Mouse (Mus musculus) T-cell, adult 2 months (primary cell): ENCODE data around the gene Slc50a1.
A peak's percentile ranks its signal among the peaks of the same experiment; 100 is the strongest.

Experiments used
- DNase-seq: peaks from one replicate; pipeline ENCODE4 v3.0.0; 2022; ENCODE audit warnings: low spot score

The Slc50a1 gene

GRCm38 (mm10) chr3:89262417-89262816 lies 8.0 kb downstream of the Slc50a1 start:
- DNase-seq = no peak

- no peak for DNase-seq
These were observed 10.2 kb downstream of the Slc50a1 start for GRCm38 (mm10) chr3:89260211-89260610.

GRCm38 (mm10) chr3:89259076-89259475 lies 11.3 kb downstream of the Slc50a1 start, which contains the start of gene Dpm3:
Gene Dpm3 (plus strand): TSS chr3:89259358.
- no peak for DNase-seq

DNA sequence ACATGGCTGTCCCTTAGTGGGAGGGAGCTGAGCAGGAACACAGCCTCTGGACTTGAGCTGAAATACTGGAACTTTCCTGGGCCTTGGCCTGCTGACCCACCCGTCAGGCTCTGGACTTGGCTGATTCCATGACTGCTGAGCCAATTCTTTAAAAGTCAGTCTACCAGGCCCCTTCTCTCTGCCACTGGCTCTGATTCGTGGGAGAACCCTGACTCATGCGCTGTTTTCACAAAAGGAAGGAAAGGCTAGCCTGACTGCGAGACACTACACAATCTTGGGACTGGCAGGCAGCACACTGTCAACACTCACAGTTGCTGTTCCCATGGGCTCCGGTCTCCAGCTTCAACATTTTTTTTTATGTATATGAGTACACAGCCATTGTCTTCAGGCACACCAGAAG lies 14.2 kb downstream of the Slc50a1 start:
- DNase-seq = no peak

- no peak for DNase-seq
These were observed 15.4 kb downstream of the Slc50a1 start for GRCm38 (mm10) chr3:89254994-89255393.

DNA sequence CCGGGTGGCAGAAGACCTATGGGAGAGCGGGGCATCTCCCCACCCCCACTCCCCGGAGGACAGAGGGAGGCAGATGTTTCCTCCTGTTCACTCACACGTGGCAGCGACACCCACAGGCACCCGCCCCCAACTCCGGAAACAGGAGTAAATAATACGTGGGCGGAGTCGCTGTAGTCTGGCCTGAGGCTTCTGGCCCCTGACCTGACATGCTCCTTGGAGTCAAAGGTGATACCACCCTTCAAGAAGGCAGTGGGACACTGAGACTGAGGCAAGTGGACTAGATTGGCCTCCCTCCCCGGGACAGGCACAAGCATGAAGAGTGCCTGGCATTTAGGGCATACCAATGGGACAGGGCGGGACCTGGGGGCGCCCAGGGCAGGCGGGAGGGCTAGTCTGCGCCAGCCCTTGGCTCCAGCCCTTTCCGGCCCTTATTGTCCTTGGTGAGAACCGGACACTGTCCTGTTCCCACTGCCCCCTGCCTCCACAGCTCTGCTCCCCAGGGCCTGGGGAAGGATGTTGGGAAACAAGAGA lies 18.9 kb downstream of the Slc50a1 start:
- DNase-seq = peak; percentile 49

DNA sequence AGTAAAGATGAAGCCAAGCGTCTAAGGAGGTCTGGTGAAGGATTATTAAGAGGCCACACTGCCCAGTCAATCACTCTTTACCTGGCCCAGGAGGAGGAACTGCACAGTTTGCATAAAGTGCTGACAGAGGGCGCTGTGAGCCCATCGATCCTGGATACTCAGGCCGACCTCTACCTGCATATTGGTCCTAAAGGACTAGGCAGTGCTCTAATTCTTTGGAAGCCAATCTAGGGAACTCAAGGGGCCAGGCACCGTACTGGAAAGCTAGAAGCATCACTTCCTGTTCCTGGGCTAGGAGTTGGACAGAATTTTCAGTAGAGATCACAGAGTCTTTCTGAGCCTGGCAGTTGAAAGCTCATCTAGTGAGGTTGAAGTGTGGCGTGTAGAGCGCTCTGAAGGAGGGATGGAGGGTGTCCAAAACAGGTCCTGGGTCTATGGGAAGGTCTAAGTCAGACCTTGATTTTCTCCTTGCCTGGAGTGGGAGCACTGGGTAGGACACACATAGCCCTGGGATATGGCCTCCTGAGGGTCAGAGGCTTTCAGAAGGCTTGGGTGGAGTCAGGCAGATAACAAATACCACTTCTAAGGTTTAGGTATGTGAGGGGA lies 19.8 kb downstream of the Slc50a1 start:
- peak; percentile 58 for DNase-seq

GRCm38 (mm10) chr3:89247466-89247865 lies 22.9 kb downstream of the Slc50a1 start:
- no peak for DNase-seq

- DNase-seq = peak; percentile 86
These were observed 23.9 kb downstream of the Slc50a1 start, which contains the start of gene Trim46 for GRCm38 (mm10) chr3:89246261-89247100. Gene Trim46 (minus strand): TSS chr3:89246309.

DNA sequence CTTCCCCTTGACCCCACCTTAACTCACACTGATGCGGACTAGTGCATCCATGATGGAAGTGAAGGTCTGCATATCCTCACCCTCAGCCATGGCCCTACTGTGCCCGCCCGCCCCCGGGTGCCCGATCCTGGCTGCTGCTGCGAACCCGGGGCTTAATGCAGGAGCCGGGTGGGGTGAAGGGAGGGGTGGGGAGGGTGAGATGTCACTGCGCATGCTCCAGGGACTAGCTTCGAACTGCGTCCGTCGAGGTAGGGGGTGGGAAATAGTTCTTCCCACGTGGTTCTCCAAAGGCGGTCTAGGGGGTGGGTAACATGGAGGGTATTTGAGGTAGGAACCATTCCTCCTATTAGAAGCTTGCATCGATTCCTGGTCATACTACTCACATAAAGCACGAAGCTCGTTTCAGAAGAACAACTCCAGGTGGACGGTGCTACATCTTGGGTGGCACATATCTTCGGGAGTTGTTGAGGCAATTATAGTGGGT lies 24.6 kb downstream of the Slc50a1 start, which contains the start of gene Krtcap2:
Gene Krtcap2, plus strand, starts transcription at position 279 of the 484 bp plus-strand sequence.
- peak; percentile 31 for DNase-seq

- DNase-seq = no peak
These were observed 25.2 kb downstream of the Slc50a1 start for GRCm38 (mm10) chr3:89244982-89245687.

- DNase-seq = peak; percentile 34
These were observed 26.0 kb downstream of the Slc50a1 start for GRCm38 (mm10) chr3:89244158-89244981.

GRCm38 (mm10) chr3:89243609-89244008 lies 26.8 kb downstream of the Slc50a1 start:
- DNase-seq = peak; percentile 77

DNA sequence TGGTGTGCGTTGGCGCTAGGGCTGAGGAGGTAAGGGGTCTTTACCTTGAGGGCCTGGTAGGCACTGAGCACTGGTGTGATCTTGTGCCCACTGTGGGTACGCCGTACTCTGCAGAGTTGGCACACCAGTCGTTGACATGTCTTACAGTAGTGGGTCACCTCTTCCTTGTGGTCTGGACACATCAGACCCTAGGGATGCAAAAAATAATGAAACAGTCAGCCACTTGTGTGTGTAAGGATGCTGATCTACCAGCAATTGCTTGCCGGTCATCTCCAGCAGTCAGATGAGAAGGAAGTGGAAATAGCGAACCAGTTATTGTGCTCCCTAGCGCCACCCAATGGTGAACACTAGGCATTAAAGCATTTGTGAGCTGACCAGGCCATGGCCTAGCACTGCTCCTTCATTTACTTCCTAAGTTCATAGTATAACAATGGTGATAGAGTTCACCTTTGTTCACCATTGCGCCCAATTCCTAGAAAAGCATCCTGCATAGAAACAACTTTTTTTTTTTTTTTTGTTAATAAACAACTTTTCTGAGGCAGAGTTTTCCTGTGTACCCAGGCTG lies 28.0 kb downstream of the Slc50a1 start:
- no peak for DNase-seq

DNA sequence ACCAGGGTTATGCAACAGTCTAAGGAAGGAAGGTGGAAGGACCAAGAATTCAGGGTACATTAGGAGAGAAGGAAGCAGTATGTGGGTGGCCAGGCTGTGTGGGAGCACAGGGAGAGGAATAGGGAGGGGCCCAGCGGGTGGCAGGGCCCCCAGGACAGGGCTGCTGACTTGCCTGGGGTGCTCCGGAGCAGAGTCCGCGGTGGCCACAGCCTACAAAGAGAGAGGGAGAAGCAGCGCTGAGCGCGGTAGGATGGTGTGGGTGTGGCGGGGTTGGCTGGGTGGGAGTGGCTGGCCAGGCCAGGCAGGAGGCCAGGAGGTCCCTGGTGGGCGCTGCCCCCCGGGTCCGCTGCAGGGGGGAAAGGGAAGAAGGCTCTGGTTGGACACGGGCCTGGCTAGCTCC lies 31.9 kb downstream of the Slc50a1 start:
- no peak for DNase-seq

GRCm38 (mm10) chr3:89237682-89238081 lies 32.7 kb downstream of the Slc50a1 start:
- no peak for DNase-seq

DNA sequence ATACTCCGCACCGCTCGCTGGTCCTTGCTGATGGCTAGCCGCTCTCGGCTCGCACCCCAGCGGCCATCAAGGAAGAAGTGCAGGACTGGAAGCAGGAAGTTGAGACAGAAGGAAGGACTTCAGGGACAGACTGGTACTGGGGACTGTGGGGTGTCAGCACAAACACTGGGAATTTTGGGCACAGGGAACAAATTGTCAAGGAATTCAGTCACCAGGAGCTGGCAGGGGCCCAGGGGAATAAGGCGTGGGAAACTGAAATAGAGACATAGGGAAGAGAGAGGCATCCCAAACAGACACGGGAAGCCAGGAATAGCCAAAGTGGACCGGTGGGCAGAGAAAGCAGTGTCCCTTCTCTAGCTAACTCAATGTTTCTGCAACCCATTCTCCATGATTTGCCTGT lies 33.9 kb downstream of the Slc50a1 start:
- no peak for DNase-seq

GRCm38 (mm10) chr3:89233562-89234110 lies 36.7 kb downstream of the Slc50a1 start:
- no peak for DNase-seq

- no peak for DNase-seq
These were observed 37.8 kb downstream of the Slc50a1 start for GRCm38 (mm10) chr3:89232614-89233013.

DNA sequence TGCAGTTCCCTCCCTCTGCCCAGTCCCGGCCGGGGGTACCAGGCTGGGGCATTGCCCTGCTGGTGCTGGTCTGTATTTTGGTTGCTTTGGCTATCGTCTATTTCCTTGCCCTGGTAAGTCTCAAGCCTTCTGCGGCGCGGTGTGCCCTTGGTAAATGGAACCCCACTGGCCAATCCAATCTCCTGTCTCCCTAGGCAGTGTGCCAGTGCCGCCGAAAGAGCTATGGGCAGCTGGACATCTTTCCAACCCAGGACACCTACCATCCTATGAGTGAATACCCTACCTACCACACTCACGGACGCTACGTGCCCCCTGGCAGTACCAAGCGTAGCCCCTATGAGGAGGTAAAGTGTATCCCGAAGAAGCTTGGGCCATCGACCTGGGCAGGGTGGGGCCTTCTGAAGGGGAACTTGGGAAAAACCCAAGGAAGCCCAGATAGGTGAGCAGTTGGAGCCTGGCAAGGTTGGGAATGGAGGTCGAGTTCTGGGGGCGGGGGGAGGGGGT lies 38.5 kb downstream of the Slc50a1 start:
- no peak for DNase-seq
